Mouse (Mus musculus) kidney, adult 18-20 months (tissue): Measurements from ENCODE around the gene Irak1bp1.

Experiments
- DNase-seq: peaks from one replicate; pipeline ENCODE4 v3.0.0; 2021

Gene Irak1bp1

GRCm38 (mm10) chr9:82884177-82884576 is 54.8 kb downstream of the Irak1bp1 start:
- DNase-seq, result no peak

- DNase-seq, result no peak
Observed at GRCm38 (mm10) chr9:82888645-82889044, 59.3 kb downstream of the Irak1bp1 start.
